Comparison of ENCODE assay signal across 22 mouse cellular contexts in genomic region chr6:35243989-35244388, GRCm38 (mm10).
"Had no signal": no experiment of that assay in that cellular context is flagged by ENCODE, and none has a peak within 500 bp of the region (broad histone marks: within the 10 kb centered on the region; RNA-seq: fewer than 3 reads in every experiment).

No protein-coding gene starts in this region.

- H3K9ac ChIP-seq: kidney, embryonic 15.5 days; limb, embryonic 12.5 days; limb, embryonic 15.5 days; liver, embryonic 15.5 days; lung, embryonic 15.5 days; midbrain, embryonic 12.5 days; midbrain, embryonic 15.5 days; neural tube, embryonic 12.5 days; neural tube, embryonic 15.5 days had no signal

- H3K4me3 ChIP-seq: kidney, embryonic 15.5 days; left cerebral cortex, adult 2 months; limb, embryonic 12.5 days; limb, embryonic 15.5 days; liver, embryonic 15.5 days; lung, embryonic 15.5 days; midbrain, embryonic 12.5 days; midbrain, embryonic 15.5 days; neural tube, embryonic 12.5 days; neural tube, embryonic 15.5 days had no signal

- H3K9me3 ChIP-seq: kidney, embryonic 15.5 days; limb, embryonic 15.5 days; liver, embryonic 15.5 days; lung, embryonic 15.5 days; midbrain, embryonic 15.5 days; neural tube, embryonic 15.5 days had no signal

- H3K4me1 ChIP-seq: kidney, embryonic 15.5 days; limb, embryonic 12.5 days; limb, embryonic 15.5 days; liver, embryonic 15.5 days; lung, embryonic 15.5 days; midbrain, embryonic 12.5 days; midbrain, embryonic 15.5 days; neural tube, embryonic 12.5 days; neural tube, embryonic 15.5 days had no signal

- DNase-seq: kidney, adult 8-10 months; kidney, postnatal 10 days; kidney, postnatal 36 days; layer of hippocampus, postnatal 36 days; left cerebral cortex, postnatal 4 days; lung, adult 18-20 months; lung, postnatal 10 days; lung, postnatal 4 days; right cerebral cortex, adult 18-20 months; right cerebral cortex, postnatal 14 days; right cerebral cortex, postnatal 4 days; thymus, postnatal 25 days had no signal

- H3K27ac ChIP-seq: kidney, embryonic 15.5 days; left cerebral cortex, adult 2 months; limb, embryonic 12.5 days; limb, embryonic 15.5 days; liver, embryonic 15.5 days; lung, embryonic 15.5 days; midbrain, embryonic 12.5 days; midbrain, embryonic 15.5 days; neural tube, embryonic 12.5 days; neural tube, embryonic 15.5 days had no signal

- H3K27me3 ChIP-seq: kidney, embryonic 15.5 days; limb, embryonic 12.5 days; limb, embryonic 15.5 days; liver, embryonic 15.5 days; lung, embryonic 15.5 days; midbrain, embryonic 12.5 days; midbrain, embryonic 15.5 days; neural tube, embryonic 12.5 days; neural tube, embryonic 15.5 days had no signal

- ATAC-seq: midbrain, embryonic 15.5 days had no signal
